Comparison of ENCODE assay signal across 20 mouse cellular contexts in genomic region chr5:20610640-20611039, GRCm38 (mm10).
"Had no signal": no experiment of that assay in that cellular context is flagged by ENCODE, and none has a peak within 500 bp of the region (broad histone marks: within the 10 kb centered on the region; RNA-seq: fewer than 3 reads in every experiment).

No protein-coding gene starts in this region.

- H3K4me1 ChIP-seq: limb, embryonic 12.5 days; limb, embryonic 15.5 days; midbrain, embryonic 12.5 days; neural tube, embryonic 13.5 days had no signal

- H3K27ac ChIP-seq: kidney, postnatal 0 days; layer of hippocampus, adult 2 months; limb, embryonic 12.5 days; limb, embryonic 15.5 days; liver, embryonic 14.5 days; midbrain, embryonic 12.5 days; neural tube, embryonic 13.5 days had no signal

- DNase-seq: kidney, adult 18-20 months; kidney, postnatal 25 days; layer of hippocampus, adult 9-11 months; left cerebral cortex, postnatal 4 days; liver, postnatal 0 days; retina, postnatal 1 day; right cerebral cortex, postnatal 25 days; thymus, adult 18-20 months; thymus, postnatal 4 days had no signal

- H3K4me3 ChIP-seq: layer of hippocampus, adult 2 months; limb, embryonic 12.5 days; limb, embryonic 15.5 days; midbrain, embryonic 12.5 days; myocyte; neural tube, embryonic 13.5 days had no signal

- H3K36me3 ChIP-seq: limb, embryonic 12.5 days; limb, embryonic 15.5 days had no signal

- ATAC-seq: intestine, embryonic 16.5 days; liver, postnatal 0 days; midbrain, embryonic 16.5 days had no signal

- H3K9ac ChIP-seq: limb, embryonic 12.5 days; limb, embryonic 15.5 days; liver, embryonic 14.5 days; liver, postnatal 0 days; midbrain, embryonic 12.5 days; neural tube, embryonic 13.5 days had no signal

- H3K4me2 ChIP-seq: limb, embryonic 12.5 days; limb, embryonic 15.5 days; liver, embryonic 11.5 days; midbrain, embryonic 12.5 days; neural tube, embryonic 13.5 days had no signal

- H3K27me3 ChIP-seq: limb, embryonic 12.5 days; limb, embryonic 15.5 days; midbrain, embryonic 12.5 days; neural tube, embryonic 13.5 days had no signal

- H3K9me3 ChIP-seq: limb, embryonic 12.5 days; limb, embryonic 15.5 days; midbrain, embryonic 12.5 days; neural tube, embryonic 13.5 days had no signal
